Mouse (Mus musculus) ES-E14 (cell line): ENCODE results near the gene Col25a1. TPM values are rescaled to one million over a fixed set of nuclear protein-coding genes. Genes with fewer than 3 reads are reported as not detected.

Experiments
- DNase-seq: peaks from one replicate; pipeline ENCODE4 v3.0.0-alpha.2; 2013; ENCODE audit warnings: low read depth, low spot score
- H3K27ac ChIP-seq: 2 replicates; pipeline ENCODE4 v1.5.1; 2012; ENCODE audit warnings: low read depth, mild to moderate bottlenecking, low read length, moderate library complexity, mixed read lengths; ENCODE audit not compliant: poor library complexity, insufficient read depth, severe bottlenecking
- H3K36me3 ChIP-seq: 2 replicates; pipeline ENCODE4 v1.6.1; 2012; ENCODE audit warnings: mild to moderate bottlenecking, low read length, moderate library complexity, mixed read lengths; ENCODE audit not compliant: control insufficient read depth, poor library complexity, insufficient read depth, severe bottlenecking
- H3K4me1 ChIP-seq, 2 experiments: fragments of 150-350 bp in 1 of 2; sonication (generic) in 1 of 2; 2 replicates each; pipeline ENCODE4 v1.6.1; 2012; ENCODE audit warnings: low read length in 2 of 2, mild to moderate bottlenecking in 1 of 2, mixed read lengths in 1 of 2; ENCODE audit not compliant: control insufficient read depth in 2 of 2, insufficient read depth in 2 of 2, poor library complexity in 1 of 2
- H3K4me3 ChIP-seq, 2 experiments: fragments of 150-350 bp in 1 of 2; sonication (generic) in 1 of 2; 2 replicates each; pipeline ENCODE4 v1.5.1; 2012; ENCODE audit warnings: low read length in 2 of 2, low read depth in 1 of 2, mild to moderate bottlenecking in 1 of 2, mixed read lengths in 1 of 2; ENCODE audit not compliant: insufficient read depth in 1 of 2, poor library complexity in 1 of 2, severe bottlenecking in 1 of 2
- H3K9ac ChIP-seq: 2 replicates; pipeline ENCODE4 v1.6.1; 2012; ENCODE audit warnings: low read depth, mild to moderate bottlenecking, low read length, mixed read lengths; ENCODE audit not compliant: poor library complexity, insufficient read depth, severe bottlenecking
- H3K9me3 ChIP-seq: fragments of 150-350 bp; sonication (generic); 2 replicates; pipeline ENCODE4 v1.6.1; 2012; ENCODE audit warnings: low read depth, mild to moderate bottlenecking, low read length; ENCODE audit not compliant: control insufficient read depth, insufficient read depth
- CHD2 ChIP-seq: IDR thresholded peaks from 2 replicates; pipeline ENCODE4 v1.6.1; 2014; ENCODE audit warnings: mild to moderate bottlenecking, low read depth, low read length, inconsistent platforms
- HCFC1 ChIP-seq: IDR thresholded peaks from 2 replicates; pipeline ENCODE4 v1.6.1; 2012; ENCODE audit warnings: low read length, inconsistent platforms, borderline replicate concordance; ENCODE audit not compliant: insufficient read depth
- MAFK ChIP-seq: IDR thresholded peaks from 2 replicates; pipeline ENCODE4 v1.6.1; 2014; ENCODE audit warnings: mild to moderate bottlenecking, low read depth, low read length, inconsistent platforms; ENCODE audit not compliant: insufficient read depth
- ZC3H11A ChIP-seq: IDR thresholded peaks from 2 replicates; pipeline ENCODE4 v1.6.1; 2012; ENCODE audit warnings: low read depth, mild to moderate bottlenecking, inconsistent platforms, low read length, borderline replicate concordance
- ZNF384 ChIP-seq: IDR thresholded peaks from 2 replicates; pipeline ENCODE4 v1.6.1; 2012; ENCODE audit warnings: low read depth, low read length, inconsistent platforms
- in situ Hi-C, 2 experiments: fragments of 600-800 bp; cut with MboI; formaldehyde crosslinking; loops; one replicate each; pipeline ENCODE4 v1.15.1; 2025; ENCODE audit warnings: low sequenced_read_pairs in 2 of 2, inconsistent platforms in 1 of 2; ENCODE audit not compliant: unreplicated experiment in 2 of 2
- total RNA-seq: library from RNA; depleted of rRNA; stranded (reverse); fragments of 300-350 nt; gene quantifications from 2 replicates; pipeline ENCODE4 v1.2.3, GENCODE M21; 2012

The Col25a1 gene
- total RNA-seq, 1 experiment = 0.45 TPM

DNA sequence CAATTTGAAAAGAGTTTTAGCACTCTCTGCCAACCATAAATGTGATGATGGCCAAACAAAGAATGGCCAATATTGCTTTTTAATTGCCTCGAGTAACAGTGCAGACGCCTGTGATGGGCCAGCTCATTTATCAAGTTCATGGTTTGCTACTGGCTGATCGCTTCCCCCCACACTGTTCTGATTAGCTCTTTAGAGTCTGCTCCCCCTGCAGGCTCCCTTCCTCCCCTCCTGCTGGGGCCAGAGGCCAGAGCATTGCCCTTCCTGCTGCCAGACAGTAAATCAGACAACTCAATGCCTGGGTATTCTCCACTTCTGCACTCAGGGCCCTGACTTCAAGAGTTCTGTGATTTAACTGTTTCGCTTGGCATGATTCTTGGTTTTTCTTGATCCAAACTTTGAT lies 281.9 kb downstream of the Col25a1 start:
- Histone ChIP-seq H3K9ac (no peak overlapping the region), H3K4me1 (no peaks in the 10 kb centered on the region), H3K27ac (no peak overlapping the region), H3K36me3 (no peaks in the 10 kb centered on the region), H3K9me3 (no peaks in the 10 kb centered on the region), H3K4me3 (no peak overlapping the region)
- no peak for TF ChIP-seq ZC3H11A
- TF ChIP-seq HCFC1 = no peak
- TF ChIP-seq ZNF384 = no peak
- TF ChIP-seq CHD2 = no peak
- no peak for TF ChIP-seq MAFK
- in situ Hi-C loops = no loop called here
- no peak for DNase-seq

DNA sequence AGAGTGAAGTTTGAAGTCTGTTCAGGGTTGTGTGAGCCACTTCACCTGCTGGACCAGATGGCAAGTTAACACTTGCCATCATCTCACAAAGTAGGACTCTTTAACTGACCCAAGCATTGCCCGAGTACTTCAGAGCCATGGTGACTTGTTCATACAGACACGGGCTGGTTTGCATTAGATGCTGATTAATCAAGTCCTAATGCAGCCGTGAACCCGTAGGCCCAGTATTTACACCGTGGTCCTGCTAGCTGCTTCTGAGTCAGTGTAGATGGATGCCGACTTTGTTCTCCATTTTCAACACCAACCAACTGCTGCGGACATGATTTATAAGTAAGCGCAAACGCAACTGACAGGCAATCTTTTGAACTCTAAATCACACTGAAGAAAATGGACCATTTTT lies 287.6 kb downstream of the Col25a1 start:
- in situ Hi-C loops = no loop called here
- DNase-seq = no peak
- Histone ChIP-seq H3K4me3 (no peak overlapping the region), H3K27ac (no peak overlapping the region), H3K36me3 (no peaks in the 10 kb centered on the region), H3K9ac (no peak overlapping the region), H3K4me1 (no peaks in the 10 kb centered on the region), H3K9me3 (no peaks in the 10 kb centered on the region)
- no peak for TF ChIP-seq CHD2
- no peak for TF ChIP-seq ZNF384
- no peak for TF ChIP-seq ZC3H11A
- no peak for TF ChIP-seq HCFC1
- TF ChIP-seq MAFK = no peak

DNA sequence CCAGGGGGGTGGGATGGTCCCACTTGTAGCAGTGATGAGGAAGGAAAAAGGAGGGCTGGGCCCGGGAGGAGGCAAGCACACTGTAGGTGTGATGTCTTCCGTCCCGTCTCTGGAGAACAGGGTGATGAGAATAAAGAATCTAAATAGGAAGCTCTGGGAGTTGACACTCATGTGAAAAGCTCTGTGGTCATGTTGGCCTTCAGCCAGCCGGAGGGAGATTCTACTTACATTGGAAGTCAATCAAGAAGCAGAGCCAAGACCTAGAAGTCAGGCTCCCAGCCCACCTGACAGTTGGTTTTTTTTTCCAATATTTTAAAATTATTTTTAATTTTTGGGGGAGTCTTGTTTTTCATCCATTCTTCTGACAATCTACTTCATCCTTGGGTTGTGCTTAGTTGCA lies 297.5 kb downstream of the Col25a1 start:
- TF ChIP-seq ZC3H11A (no peak), CHD2 (no peak), ZNF384 (no peak)
- Histone ChIP-seq H3K27ac (no peak overlapping the region), H3K4me1 (no peaks in the 10 kb centered on the region), H3K9ac (no peak overlapping the region), H3K4me3 (no peak overlapping the region), H3K9me3 (no peaks in the 10 kb centered on the region), H3K36me3 (no peaks in the 10 kb centered on the region)
- no peak for DNase-seq
- in situ Hi-C loops = no loop called here

DNA sequence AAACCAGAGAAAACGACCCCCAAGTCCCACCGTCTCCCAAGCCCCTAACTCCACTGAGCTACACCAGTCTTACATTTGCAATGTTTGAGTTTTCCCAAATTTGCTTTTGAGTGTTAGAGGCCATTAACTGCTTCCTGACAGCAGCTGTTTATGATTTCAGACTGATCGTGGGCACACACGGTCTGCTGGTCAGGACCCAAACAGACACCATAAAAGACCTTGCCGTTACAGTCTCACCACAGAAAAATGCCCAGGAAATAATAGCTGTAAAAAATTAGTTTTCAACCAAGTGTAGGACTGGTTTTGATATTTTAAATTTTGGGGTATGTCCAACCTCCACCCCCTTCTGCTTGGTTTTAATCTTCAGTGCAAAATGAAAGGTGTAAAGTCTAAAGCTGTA lies 298.8 kb downstream of the Col25a1 start:
- Histone ChIP-seq H3K36me3 (no peaks in the 10 kb centered on the region), H3K27ac (no peak overlapping the region), H3K9me3 (no peaks in the 10 kb centered on the region), H3K9ac (no peak overlapping the region), H3K4me3 (no peak overlapping the region), H3K4me1 (no peaks in the 10 kb centered on the region)
- DNase-seq = no peak
- in situ Hi-C loops = no loop called here
- no peak for TF ChIP-seq HCFC1
- TF ChIP-seq ZC3H11A = no peak
- TF ChIP-seq CHD2 = no peak

DNA sequence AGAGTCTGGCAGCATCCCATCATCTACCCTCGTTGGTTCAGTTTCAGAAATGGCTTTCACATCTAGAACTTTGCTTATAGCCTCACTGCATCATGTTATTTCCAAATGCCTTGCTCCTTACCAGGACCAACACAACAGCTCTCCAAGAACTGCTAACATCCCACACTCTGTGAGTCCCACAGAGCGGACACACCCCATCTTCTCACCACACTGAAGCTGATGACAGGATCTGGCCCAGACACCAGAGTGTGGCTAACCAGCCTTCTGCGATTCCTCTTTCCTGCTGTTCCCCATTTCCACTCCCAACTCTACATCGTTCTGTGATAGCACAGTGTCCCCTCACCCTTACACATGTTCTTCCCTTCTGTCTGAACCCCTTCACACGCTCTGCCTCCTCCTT lies 301.5 kb downstream of the Col25a1 start:
- Histone ChIP-seq H3K36me3 (no peaks in the 10 kb centered on the region), H3K4me1 (no peaks in the 10 kb centered on the region), H3K27ac (no peak overlapping the region), H3K9me3 (no peaks in the 10 kb centered on the region), H3K4me3 (no peak overlapping the region), H3K9ac (no peak overlapping the region)
- DNase-seq = no peak
- in situ Hi-C loops = no loop called here
- no peak for TF ChIP-seq MAFK
